In genomic region chr5:115300035-115300744, GRCm38 (mm10) we compare ENCODE assay signal across 8 mouse cellular contexts. TPM values are rescaled to one million over a fixed set of nuclear protein-coding genes. Genes with fewer than 3 reads are reported as not detected.
DNase-seq lines count a peak whose midpoint lies in the region; ATAC-seq and TF ChIP-seq lines count a peak whose summit lies in the region.

No protein-coding gene starts in this region.

- DNase-seq in thymus, postnatal 10 days (ENCODE audit: low spot score in 2 of 2): peak; percentile 13 to 16
- no peak for DNase-seq in thymus, postnatal 36 days
- DNase-seq in gastrocnemius, postnatal 10 days: peak; percentile 38
- peak; percentile 88 for DNase-seq in hindbrain, postnatal 0 days (ENCODE audit: low spot score)
- DNase-seq in left cerebral cortex, postnatal 14 days (ENCODE audit: low spot score in 2 of 2): peak; percentile 62 to 74
- DNase-seq in right cerebral cortex, postnatal 4 days: peak; percentile 70

- H3K9ac ChIP-seq in hindbrain, postnatal 0 days (replicated peaks; ENCODE audit: low read length): peak overlapping the region; percentile 79

- peak overlapping the region; percentile 70 for H3K4me2 ChIP-seq in hindbrain, postnatal 0 days (ENCODE audit: low read depth, low read length)

- intact Hi-C loops in left cerebral cortex, postnatal 14 days (cut with DNase I): loop anchor here (1.0 to 5.0 kb wide), 2 partner anchors 19 to 42 kb away; partner anchors contain the start of genes Gatc and Triap1

- peak; percentile 61; the same call in 1 of the 2 replicates for ATAC-seq in hindbrain, postnatal 0 days
- ATAC-seq in megakaryocyte, adult 5-6 weeks (ENCODE audit: poor library complexity, severe bottlenecking): peak; percentile 39

- H3K4me1 ChIP-seq in cortical plate, adult 2 months (ENCODE audit: control insufficient read depth, insufficient read depth, low read length): peaks cover 2% of the 10 kb centered on the region; the same call in 1 of the 2 replicates
- H3K4me1 ChIP-seq in hindbrain, postnatal 0 days (ENCODE audit: insufficient read depth, low read length): 0 out of 2 replicates have a peak, but pooled peaks cover 6% of the 10 kb centered on the region

- H3K9me3 ChIP-seq in hindbrain, postnatal 0 days (ENCODE audit: low read length): no peaks in the 10 kb centered on the region

- under 1% methylated on average over 46 of the region's 46 CpGs for WGBS in hindbrain, postnatal 0 days

- no peak for TF ChIP-seq POLR2A in cortical plate, adult 2 months (IDR thresholded peaks at IDR 0.05; ENCODE audit: extremely low read depth, insufficient read depth, low read length)

- peak overlapping the region; percentile 77 for H3K27ac ChIP-seq in cortical plate, adult 2 months (ENCODE audit: insufficient read depth, low read length)
- peak overlapping the region; percentile 92 for H3K27ac ChIP-seq in hindbrain, postnatal 0 days

- no peaks in the 10 kb centered on the region for H3K27me3 ChIP-seq in hindbrain, postnatal 0 days (ENCODE audit: insufficient read depth, low read length)

- peak overlapping the region; percentile 97 for H3K4me3 ChIP-seq in cortical plate, adult 2 months (ENCODE audit: insufficient read depth, low read length)
- peak overlapping the region; percentile 78 for H3K4me3 ChIP-seq in hindbrain, postnatal 0 days (ENCODE audit: low read length)

- H3K36me3 ChIP-seq in hindbrain, postnatal 0 days (ENCODE audit: insufficient read depth, low read length): peaks cover 17% of the 10 kb centered on the region

- 0 out of 2 replicates have a peak, but pooled peaks have one; percentile 21 for TF ChIP-seq CTCF in cortical plate, adult 2 months (IDR thresholded peaks at IDR 0.05; ENCODE audit: extremely low read depth, insufficient read depth, low read length)
- peak; percentile 54 for TF ChIP-seq CTCF in hindbrain, postnatal 0 days (IDR thresholded peaks at IDR 0.05; ENCODE audit: low read depth)

RNA-seq across cellular contexts. Expression of gene Dynll1, which starts 0.6 kb away (rescaled TPM):
- polyA plus RNA-seq in cortical plate, adult 2 months (2012; rRNA removed): 753 and 867 TPM in 2 replicates
- 100 to 1,000 TPM; 134 to 168 TPM for total RNA-seq in gastrocnemius, postnatal 10 days (2021)
- 184 and 239 TPM in 2 replicates for total RNA-seq in hindbrain, postnatal 0 days (2014; rRNA removed)
- polyA plus RNA-seq in hindbrain, postnatal 0 days (2015; fragmentation: Nextera tagmentation; extraction: Ambion mirVana): 1,016 and 1,030 TPM in 2 replicates
- total RNA-seq in left cerebral cortex, postnatal 14 days (2021): 100 to 1,000 TPM; 770 to 772 TPM
- total RNA-seq in megakaryocyte, adult 5-6 weeks (2015): 646 and 659 TPM in 2 replicates
- 318 and 344 TPM in 2 replicates for total RNA-seq in megakaryocyte, adult 5-6 weeks (2017)

RNA-seq across cellular contexts. Expression of gene Coq5, which starts 20.7 kb away (rescaled TPM):
- 31.3 and 31.8 TPM in 2 replicates for polyA plus RNA-seq in cortical plate, adult 2 months (2012; rRNA removed)
- 10 to 100 TPM; 64.5 to 81.1 TPM for total RNA-seq in gastrocnemius, postnatal 10 days (2021)
- total RNA-seq in hindbrain, postnatal 0 days (2014; rRNA removed): 30.5 and 31.4 TPM in 2 replicates
- polyA plus RNA-seq in hindbrain, postnatal 0 days (2015; fragmentation: Nextera tagmentation; extraction: Ambion mirVana): 47.1 and 47.5 TPM in 2 replicates
- 10 to 100 TPM; 38.2 to 38.8 TPM for total RNA-seq in left cerebral cortex, postnatal 14 days (2021)
- 8.7 and 10.9 TPM in 2 replicates for total RNA-seq in megakaryocyte, adult 5-6 weeks (2015)
- 27.3 and 27.8 TPM in 2 replicates for total RNA-seq in megakaryocyte, adult 5-6 weeks (2017)

RNA-seq across cellular contexts. Expression of gene Srsf9, which starts 26.8 kb away (rescaled TPM):
- polyA plus RNA-seq in cortical plate, adult 2 months (2012; rRNA removed): 53.5 and 61.0 TPM in 2 replicates
- total RNA-seq in gastrocnemius, postnatal 10 days (2021): 10 to 100 TPM; 21.3 to 24.1 TPM
- total RNA-seq in hindbrain, postnatal 0 days (2014; rRNA removed): 42.5 and 47.5 TPM in 2 replicates
- 119 and 127 TPM in 2 replicates for polyA plus RNA-seq in hindbrain, postnatal 0 days (2015; fragmentation: Nextera tagmentation; extraction: Ambion mirVana)
- 10 to 100 TPM; 73.4 to 75.5 TPM for total RNA-seq in left cerebral cortex, postnatal 14 days (2021)
- total RNA-seq in megakaryocyte, adult 5-6 weeks (2015): 79.1 and 98.4 TPM in 2 replicates
- 126 and 130 TPM in 2 replicates for total RNA-seq in megakaryocyte, adult 5-6 weeks (2017)

RNA-seq across cellular contexts. Expression of gene Rnf10, which starts 27.5 kb away (rescaled TPM):
- 177 and 181 TPM in 2 replicates for polyA plus RNA-seq in cortical plate, adult 2 months (2012; rRNA removed)
- 100 to 1,000 TPM; 220 to 226 TPM for total RNA-seq in gastrocnemius, postnatal 10 days (2021)
- 108 and 112 TPM in 2 replicates for total RNA-seq in hindbrain, postnatal 0 days (2014; rRNA removed)
- 141 and 145 TPM in 2 replicates for polyA plus RNA-seq in hindbrain, postnatal 0 days (2015; fragmentation: Nextera tagmentation; extraction: Ambion mirVana)
- total RNA-seq in left cerebral cortex, postnatal 14 days (2021): 100 to 1,000 TPM; 244 to 283 TPM
- total RNA-seq in megakaryocyte, adult 5-6 weeks (2015): 50.9 and 55.4 TPM in 2 replicates
- 55.9 and 78.3 TPM in 2 replicates for total RNA-seq in megakaryocyte, adult 5-6 weeks (2017)

RNA-seq across cellular contexts. Expression of gene Gatc, which starts 40.8 kb away (rescaled TPM):
- polyA plus RNA-seq in cortical plate, adult 2 months (2012; rRNA removed): 28.8 and 31.1 TPM in 2 replicates
- 10 to 100 TPM; 19.7 to 21.2 TPM for total RNA-seq in gastrocnemius, postnatal 10 days (2021)
- total RNA-seq in hindbrain, postnatal 0 days (2014; rRNA removed): 22.4 and 25.1 TPM in 2 replicates
- polyA plus RNA-seq in hindbrain, postnatal 0 days (2015; fragmentation: Nextera tagmentation; extraction: Ambion mirVana): 27.5 and 32.1 TPM in 2 replicates
- total RNA-seq in left cerebral cortex, postnatal 14 days (2021): 10 to 100 TPM; 22.4 to 23.3 TPM
- 66.3 and 69.0 TPM in 2 replicates for total RNA-seq in megakaryocyte, adult 5-6 weeks (2015)
- total RNA-seq in megakaryocyte, adult 5-6 weeks (2017): 15.1 and 16.8 TPM in 2 replicates

Comparison
In these comparisons a context has a peak if more than half of its experiments do, and no peak if none do; other contexts are left out.
1. DNase-seq: peak in thymus, postnatal 10 days (2 of 2), gastrocnemius, postnatal 10 days (single experiment), hindbrain, postnatal 0 days (single experiment), left cerebral cortex, postnatal 14 days (2 of 2) and right cerebral cortex, postnatal 4 days (single experiment); none in thymus, postnatal 36 days (0 of 2).